Mouse (Mus musculus) retina, adult 2 months (tissue): ENCODE results near the gene Pmel.

Experiments used
- DNase-seq: peaks from one replicate; pipeline ENCODE4 v3.0.0-alpha.2; 2012; ENCODE audit warnings: low read depth, low spot score

The Pmel gene

DNA sequence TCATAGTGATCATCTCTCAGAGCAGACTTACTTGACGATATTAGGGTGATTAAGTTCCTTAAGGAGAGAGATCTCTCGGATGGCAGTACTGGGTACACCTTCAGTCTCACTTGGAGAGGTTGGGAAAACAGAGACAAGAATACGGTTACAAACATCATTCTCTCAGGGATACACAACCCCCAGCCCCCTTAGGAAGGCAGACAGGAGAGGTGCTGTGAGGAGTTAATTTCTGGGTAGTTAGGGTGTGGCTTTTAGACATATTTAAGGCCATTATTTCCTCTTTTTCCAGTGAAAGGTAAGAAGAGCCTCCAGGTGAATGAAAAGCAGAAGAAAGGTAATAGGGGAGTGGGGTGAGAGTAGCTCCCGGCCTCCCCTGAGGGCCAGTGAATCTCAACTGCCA is at the start of gene Pmel:
Pmel (plus strand) TSS at position 301 of the 400 bp plus-strand sequence.
- no peak for DNase-seq

DNA sequence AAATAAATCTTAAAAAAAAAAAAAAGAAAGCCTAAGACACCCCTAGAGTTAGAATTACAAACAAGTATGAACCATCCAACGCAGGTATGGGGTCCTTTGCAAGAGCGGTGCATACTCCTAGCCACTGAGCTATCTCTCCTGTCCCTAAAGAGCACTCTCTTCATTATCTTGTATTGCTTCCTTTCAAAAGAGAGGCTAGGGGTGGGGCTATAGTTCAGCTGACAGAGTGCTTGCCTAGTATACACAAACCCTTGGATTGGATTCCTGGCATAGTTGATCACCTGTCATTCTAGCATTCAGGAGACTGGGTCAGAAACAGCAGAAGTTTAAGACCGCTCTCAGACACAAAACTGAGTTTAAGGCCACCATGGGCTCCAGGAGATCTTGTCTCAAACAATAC is 48.7 kb upstream of the Pmel start:
- no peak for DNase-seq

DNA sequence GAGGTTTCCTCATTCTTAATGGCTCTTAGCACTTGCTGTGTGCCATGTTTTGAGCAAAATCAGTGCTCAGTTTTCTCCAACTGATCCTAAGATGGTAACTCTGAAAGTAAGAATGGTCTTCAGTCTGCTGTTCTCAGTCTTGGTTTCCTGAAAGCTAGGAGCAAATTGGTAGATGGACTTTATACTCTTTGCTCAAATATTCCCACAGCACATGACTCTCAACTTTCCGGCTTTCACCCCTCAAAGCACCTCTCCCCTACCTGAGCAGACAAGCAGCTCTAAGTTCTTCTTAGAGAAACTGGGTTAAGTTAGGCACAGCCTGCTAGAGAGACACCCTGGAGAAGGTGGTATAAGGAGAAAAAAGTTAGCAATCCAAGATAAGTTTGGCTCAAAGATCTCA is 47.3 kb upstream of the Pmel start:
- no peak for DNase-seq

DNA sequence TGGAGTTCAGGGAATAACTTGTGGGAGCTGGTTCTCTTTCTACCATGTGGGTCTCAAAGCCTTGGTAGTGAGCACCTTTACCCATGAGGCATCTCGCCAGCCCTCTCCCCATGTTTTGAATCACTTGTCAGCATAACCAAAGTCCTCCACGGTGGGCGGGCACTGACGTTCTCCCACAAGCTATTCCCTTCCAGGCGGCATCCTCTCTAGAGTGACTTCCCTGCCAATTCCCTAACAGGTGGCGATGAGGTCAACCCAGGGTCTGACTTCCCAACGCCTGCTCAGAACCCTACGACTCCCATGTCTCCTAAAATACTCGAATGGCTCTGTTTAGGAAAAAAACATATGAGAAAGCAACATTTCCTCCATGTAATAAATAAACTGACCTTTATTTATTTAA is 46.2 kb upstream of the Pmel start:
- DNase-seq: no peak

DNA sequence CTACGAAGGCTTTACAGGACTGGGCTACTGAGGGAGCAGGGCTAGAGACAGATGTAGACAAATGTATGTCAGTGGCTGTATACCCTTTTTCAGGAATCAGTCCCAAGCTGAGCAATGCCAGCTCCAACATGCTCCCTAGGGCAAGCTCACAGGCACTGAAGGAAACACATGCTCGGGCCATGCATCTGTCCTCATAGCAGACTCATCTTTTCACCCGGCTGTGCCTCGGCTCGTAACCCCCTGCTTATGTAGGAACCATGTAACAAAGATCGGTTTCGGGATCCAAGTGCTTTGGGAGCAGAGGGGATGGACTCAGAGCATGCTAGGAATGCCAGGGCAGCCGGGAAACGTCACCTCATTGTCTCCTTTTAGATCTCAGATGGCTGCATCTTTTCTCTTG is 44.5 kb upstream of the Pmel start:
- DNase-seq: no peak

DNA sequence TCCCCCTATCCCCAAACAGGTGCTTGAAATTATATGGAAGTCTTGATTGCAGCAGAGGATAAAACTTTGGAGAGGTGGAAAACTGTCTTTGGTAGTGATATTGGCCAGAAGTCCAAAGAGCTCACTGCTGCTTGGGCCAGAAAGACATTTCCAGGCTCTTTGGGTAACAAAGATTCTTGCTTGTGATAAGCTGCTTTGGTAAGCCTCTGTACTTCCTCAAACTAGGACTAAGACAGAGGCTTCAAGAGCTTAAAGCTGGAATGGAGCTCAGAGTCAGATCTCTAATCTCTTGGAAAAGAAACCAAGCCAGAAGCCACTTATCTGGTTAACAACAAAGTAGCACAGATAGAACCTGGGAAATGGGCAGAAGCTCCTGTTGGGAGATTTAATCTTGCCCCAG is 41.5 kb upstream of the Pmel start:
- no peak for DNase-seq

DNA sequence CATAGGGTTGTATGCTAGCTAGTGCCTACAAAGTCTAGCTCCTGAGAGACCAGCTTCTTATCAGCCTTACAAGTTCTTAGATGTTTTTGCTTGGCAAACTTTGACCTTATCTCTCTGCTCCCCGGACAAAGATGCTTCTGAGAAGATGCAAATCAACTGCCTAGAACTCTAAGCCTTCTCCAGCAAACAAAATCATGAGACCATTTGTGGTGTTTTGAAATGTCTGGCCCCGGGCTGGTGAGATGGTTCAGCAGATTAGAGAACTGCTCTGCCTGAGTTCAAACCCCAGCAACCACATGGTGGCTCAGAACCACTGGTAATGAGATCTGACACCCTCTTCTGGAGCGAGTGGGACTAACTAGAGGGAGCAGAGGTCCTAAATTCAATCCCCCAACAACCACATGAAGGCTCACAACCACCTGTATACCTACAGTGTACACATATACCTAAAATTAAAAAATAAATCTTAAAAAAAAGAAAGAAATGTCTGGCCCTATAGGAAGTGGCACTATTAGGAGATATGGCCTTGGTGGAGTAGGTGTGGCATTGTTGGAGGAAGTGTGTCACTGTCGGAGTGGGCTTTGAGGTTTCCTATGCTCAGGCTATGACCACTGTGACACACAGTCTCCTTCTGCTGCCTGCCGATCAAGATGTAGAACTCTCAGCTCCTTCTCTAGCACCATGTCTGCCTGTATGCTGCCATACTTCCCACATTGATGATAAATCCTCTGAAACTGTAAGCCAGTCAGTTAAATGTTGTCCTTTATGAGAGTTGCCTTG is 40.4 kb upstream of the Pmel start:
- DNase-seq: no peak

DNA sequence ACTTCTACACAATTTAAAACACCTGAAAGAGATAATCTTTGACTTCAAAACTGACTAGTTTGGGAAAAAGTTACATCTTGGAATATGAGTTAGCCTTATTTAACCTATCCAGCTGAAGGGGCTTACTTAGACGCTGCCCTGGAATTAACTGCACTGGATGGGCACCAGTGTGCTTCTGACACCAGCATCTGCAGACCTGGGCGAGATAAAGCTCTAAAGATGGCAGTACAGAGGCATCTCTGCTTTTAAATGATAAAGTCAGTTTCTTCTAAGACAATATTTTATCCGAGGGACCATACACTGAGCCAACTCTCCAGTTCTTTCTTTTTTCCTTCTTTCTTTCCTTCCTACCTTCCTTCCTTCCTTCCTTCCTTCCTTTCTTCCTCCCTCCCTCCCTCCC is 39.2 kb upstream of the Pmel start:
- no peak for DNase-seq

DNA sequence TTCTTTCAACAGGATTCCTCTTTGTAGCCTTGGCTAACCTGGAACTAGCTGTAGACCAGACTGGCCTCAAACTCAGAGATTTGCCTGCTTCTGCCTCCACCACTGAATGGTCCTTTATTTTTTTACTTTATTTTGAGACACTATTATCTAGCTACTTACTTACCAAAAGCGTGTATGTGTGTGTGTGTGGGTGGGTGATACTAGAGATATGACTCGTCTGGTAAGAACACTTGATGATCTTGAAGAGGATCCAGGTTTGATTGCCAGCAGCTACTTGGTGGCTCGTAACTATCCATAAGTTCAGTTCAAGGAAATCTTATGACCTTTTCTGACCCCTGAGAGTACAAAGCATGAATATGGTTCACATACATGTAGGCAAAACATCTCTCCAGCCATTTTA is 38.7 kb upstream of the Pmel start:
- no peak for DNase-seq

DNA sequence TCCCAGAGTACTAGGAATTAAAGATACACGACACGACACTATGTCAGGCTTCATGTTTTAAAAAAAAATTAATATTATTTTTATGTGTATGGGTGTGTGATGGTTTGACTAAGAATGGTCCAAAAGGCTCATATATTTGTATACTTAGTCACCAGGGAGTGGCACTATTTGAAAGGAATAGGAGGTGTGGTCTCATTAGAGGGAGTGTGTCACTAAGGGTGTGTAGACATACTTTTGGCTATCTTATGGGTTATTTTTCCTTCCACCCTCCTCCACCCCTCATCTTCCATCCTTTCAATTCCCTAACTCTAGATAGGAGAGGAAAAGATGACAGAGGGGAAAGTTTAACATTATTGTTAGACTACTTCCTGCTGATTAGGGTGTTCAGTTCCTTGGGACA is 38.2 kb upstream of the Pmel start:
- DNase-seq: no peak

DNA sequence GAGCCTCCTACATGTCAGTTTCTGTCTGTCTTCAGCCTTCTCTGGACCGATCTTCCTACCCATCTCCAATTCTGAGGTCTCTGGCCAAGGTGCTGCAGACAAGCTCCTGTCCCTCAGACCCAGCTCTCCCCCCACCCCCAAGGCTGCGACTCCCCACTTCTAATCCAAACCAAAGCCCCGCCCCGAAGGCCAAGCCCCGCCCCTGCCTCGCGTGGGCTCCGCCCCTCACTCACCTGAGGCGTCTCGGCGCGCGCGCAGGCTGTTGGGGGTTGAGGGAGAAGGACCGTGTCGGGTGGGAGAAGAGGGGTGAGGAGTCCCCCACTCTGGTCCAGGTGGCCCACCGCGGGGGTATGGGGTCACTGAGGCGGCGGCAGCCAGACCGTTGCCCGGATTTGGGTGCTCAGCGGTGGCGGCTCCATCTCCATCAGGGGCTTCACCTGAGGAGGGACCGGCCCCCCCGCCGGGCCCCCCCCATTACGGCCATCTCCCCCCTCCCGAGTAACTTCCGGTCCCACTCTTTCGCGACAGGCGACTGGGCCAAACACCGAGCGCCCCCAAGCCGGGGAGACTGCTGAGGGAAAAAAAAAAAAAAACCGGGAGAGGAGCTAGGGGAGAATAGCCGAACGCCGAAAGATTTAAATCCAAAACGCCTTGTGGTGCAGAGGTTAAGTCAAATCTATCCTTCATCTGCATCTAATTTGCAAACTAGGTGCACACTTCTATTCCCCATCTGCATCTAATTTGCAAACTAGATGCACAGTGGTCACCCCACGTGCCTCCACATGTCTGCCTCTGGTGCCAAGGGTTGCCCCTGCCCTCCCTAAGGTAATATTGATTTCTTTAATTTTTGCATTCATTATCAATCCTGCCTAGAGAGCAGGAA is 35.0 kb upstream of the Pmel start:
- peak; percentile 61 for DNase-seq

DNA sequence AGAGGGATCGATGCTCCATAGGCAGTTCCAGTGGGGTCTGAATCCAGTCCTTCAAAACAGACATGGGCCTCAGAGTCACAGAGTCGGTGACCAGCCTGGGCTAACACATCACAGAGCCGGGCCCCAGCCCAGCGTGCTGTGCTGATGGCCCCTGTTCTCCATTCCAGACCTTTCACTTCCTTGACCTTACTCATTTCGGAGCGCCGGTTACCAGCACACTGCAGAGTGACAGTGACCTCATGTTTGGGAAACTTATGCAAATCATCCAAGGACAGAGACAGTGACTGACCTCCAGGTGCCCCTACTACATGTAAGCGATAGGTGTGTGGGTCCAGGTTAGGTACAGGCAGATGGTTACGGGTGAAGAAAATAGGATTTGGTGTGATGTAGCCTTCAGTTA is 32.8 kb upstream of the Pmel start:
- no peak for DNase-seq

DNA sequence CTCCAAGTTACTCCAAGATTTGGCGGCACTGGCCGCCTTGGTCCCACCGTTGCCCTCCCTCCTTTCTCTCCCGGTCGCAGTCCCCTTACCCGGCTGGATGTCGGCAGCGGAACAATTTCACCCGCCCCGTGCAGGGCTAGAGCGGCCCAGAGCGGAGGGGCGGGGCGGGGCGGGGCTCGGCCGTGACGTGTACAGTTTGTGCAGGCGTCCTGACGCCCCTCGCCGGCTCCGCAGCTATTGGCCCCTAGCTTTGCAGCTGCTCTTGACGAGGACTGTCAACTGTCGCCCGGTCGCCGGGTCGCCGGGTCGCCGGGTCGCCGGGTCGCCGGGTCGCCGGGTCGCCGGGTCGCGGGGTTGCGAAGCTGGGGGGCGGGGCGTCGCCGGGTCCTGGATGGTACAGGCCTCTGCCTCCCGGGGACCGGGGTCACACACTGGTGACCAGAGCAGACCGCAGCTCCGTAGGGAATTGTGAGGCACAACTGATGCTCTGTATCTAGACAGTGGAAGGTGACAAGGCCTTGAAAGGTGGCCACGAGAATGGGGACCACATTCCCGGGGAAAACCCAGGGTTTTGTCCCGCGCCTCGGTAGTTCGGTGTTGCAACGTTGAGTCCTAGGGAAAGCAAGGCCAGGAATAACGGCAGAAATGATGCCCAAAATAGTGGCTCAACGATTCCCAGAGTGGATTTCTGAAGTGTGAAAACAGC is 30.1 kb upstream of the Pmel start, which contains the start of gene Suox:
Suox (minus strand) TSS at position 311 of the 706 bp plus-strand sequence.
- DNase-seq: peak; percentile 44

DNA sequence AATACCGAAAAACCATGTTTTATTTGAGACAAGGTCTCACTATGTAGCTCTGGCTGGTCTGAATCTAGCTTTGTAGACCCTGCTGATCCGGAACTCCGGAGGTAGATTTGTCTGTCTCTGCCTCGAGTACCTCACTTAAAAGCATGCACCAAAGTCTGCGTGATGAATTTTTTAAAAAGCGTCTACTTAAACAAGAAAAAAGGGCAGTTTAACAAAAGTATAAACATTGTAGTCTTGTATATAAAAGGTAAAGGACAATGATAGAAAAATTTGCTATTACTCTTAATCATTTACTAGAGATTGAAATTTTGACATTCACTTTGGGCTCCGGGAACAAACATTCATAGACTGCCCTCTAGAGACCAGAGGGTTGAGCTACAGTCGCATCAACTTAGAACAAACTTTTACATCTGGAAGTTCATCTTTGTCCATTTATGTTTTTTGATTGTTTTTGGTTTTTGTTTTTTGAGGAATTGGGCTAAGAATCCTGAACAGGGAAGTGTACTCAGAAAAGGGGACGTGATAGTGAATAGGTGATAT is 29.5 kb upstream of the Pmel start:
- DNase-seq: peak; percentile 8

DNA sequence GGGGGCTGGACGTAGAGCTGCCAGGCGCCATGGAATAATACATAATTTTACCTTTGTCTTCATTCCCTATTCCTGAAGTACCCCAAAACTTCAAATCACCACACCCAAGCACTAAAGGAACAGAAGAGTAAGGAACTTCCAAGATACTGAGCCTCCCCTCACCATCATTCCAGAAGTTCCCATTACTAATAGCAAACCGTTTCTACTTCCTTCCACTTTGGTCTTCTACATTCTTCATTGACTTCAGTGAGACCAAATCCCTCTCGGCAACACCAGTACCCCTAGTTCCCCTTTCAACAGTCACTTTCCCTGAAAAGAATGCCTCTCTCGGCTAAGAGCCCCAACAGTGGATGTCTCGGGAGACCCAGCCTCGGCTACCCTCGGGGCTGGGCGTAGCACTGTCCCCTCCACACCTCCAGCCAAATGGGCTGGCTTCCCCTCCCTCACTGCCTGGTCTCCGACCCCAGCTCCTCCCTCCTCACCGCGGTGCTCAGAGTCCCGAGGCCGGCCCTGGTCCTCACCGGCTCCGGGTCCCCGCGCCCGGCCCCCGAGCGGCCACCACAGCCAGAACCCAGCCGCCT is 8.5 kb upstream of the Pmel start:
- no peak for DNase-seq

DNA sequence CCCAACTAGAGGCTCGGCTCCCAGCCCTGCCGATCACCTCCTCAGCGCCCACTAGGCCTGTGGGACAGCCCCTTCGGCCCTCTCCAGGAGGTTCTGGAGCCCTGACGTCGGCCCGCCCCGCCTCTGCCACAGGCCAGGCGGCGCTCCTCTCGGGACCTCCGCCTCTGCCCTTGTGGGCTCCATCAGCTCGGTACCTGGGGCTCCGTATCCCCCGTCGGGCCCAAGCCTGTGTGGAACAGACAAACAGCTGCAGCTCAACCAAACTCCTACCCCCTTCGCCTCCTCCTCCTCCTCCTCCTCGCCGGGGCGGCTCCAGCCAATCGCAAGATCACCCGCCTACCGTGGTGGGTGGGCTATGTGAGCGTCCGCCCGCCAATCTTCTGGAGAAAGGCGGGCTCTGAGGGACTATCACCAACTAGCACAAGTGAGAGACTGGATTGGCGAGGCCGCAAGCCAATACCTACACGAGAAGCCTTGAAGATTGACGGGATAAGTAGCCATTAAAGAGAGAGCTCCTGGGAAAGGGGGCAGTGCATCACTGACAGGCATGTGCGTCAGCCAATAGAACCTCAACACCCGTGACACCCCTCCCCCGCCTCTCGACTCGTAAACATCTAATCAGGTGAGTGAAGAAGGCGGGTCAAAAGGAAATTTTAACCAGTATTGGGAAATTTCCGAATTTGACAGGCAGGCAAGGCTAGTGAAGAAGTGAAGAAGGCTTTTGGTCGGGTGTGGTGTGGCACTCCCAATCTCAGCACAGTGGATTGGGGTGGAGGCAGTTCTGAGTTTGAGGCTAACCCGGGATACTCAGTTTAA is 7.8 kb upstream of the Pmel start, which contains the start of gene Rab5b:
Rab5b (minus strand) TSS at position 273 of the 816 bp plus-strand sequence.
- DNase-seq: peak; percentile 99

DNA sequence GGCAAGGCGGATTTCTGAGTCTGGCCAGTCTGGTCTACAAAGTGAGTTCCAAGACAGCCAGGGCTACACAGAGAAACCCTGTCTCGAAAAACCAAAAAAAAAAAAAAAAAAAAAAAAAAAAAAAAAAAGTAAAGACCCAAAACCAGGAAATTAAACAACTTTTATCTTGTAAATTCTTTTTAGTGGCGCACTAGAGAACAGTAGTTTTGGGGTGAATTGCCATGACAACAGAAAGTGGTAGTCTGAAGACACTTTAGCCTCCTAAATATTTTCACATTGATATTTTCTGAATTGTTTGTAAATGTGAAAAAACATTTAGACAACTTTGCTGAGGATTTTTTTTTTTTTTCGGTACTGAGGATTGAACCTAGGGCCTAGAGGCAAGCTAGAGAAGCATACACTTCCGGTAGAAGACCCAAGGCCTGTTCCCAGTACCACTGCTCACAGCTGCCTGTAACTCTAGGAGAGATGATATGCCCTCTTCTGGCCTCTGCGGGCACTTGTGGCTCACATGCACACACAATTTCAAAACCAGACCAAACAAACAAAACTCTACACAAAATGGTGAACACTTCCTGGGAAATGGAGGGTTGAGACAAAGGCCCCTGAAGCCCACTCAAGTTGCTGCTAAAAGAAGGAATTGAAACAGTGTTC is 6.8 kb upstream of the Pmel start:
- DNase-seq: no peak

DNA sequence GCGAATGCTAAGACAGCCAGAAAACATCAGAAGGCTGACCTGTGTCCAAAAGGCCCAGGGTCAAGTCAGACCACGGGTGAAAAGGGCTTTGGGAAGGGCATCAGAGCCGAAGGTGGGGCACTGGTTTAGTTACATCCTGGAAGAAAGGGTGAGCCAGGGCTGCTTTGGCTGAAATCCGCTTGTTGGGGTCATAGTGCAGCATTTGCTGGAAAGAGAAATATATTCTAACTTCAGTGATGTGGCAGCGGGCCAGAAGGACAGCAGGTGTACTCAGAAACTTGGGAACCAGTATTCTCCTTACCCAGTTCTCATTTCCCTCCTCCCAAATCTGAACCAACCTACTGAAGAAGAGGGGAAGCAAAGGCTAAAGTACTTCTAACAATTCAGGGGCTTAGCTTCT is 5.0 kb upstream of the Pmel start:
- DNase-seq: no peak

DNA sequence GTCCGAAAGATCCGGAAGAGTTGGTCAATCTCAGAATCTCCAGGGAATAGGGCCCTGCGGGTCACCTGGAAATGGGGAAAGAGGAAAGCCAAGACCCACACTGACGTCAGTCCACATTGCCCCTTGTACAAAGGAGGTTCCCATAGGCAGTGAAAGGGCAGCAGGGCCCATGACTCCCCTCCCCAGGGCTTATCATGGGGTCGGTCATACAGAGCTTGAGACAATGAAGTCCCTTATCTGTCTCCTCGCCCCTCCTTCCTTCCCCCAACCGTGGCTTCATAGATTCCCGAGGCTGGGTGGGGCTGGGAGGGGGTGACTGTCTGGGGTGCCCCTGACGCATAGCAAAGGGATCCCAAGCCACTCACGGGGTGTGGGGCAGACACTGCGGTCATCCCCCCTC is 4.4 kb upstream of the Pmel start:
- DNase-seq: no peak

DNA sequence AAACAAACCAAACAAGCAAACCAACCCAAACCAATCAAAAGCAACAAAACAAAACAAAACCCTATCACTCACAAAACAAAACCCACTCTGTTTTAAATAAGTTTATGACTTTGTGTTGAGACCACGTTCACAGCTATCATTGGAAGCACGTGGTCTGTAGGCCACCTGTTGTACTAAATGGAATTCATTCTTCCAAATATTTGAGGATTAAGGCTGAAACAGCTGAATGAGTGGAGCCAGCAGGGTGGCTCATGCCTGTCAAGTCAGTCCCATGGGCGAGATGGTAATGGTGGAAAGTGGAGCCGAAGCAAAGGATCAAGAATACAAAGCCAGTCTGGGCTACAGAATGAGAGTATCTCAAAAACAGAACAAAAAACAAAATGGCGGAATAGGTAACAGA is 3.3 kb upstream of the Pmel start:
- no peak for DNase-seq
